Mouse (Mus musculus) ovary, postnatal 10 days (tissue): Measurements from ENCODE around the gene Emx2.

Source experiments
- DNase-seq: peaks from one replicate; pipeline ENCODE4 v3.0.0; 2022; ENCODE audit warnings: low spot score

Emx2 gene

GRCm38 (mm10) chr19:59462459-59463292 lies 4.5 kb downstream of the Emx2 start:
- no peak for DNase-seq

- no peak for DNase-seq
These were observed 5.8 kb downstream of the Emx2 start for GRCm38 (mm10) chr19:59463842-59464443.

- no peak for DNase-seq
These were observed 7.1 kb downstream of the Emx2 start for GRCm38 (mm10) chr19:59465281-59465680.

GRCm38 (mm10) chr19:59465751-59466410 lies 7.7 kb downstream of the Emx2 start:
- DNase-seq: no peak

GRCm38 (mm10) chr19:59466417-59466937 lies 8.3 kb downstream of the Emx2 start:
- DNase-seq: no peak

- no peak for DNase-seq
These were observed 8.8 kb downstream of the Emx2 start for GRCm38 (mm10) chr19:59467016-59467412.

- no peak for DNase-seq
These were observed 9.4 kb downstream of the Emx2 start for GRCm38 (mm10) chr19:59467413-59468064.

- DNase-seq: no peak
These were observed 10.1 kb downstream of the Emx2 start for GRCm38 (mm10) chr19:59468065-59468810.

GRCm38 (mm10) chr19:59469035-59469949 lies 11.1 kb downstream of the Emx2 start:
- no peak for DNase-seq

- DNase-seq: no peak
These were observed 12.0 kb downstream of the Emx2 start for GRCm38 (mm10) chr19:59470074-59470630.

- DNase-seq: no peak
These were observed 12.7 kb downstream of the Emx2 start for GRCm38 (mm10) chr19:59470913-59471312.

GRCm38 (mm10) chr19:59472844-59473243 lies 14.7 kb downstream of the Emx2 start:
- DNase-seq: no peak

GRCm38 (mm10) chr19:59479912-59480311 lies 21.7 kb downstream of the Emx2 start:
- DNase-seq: no peak

GRCm38 (mm10) chr19:59480563-59480962 lies 22.4 kb downstream of the Emx2 start:
- DNase-seq: no peak

GRCm38 (mm10) chr19:59492258-59492657 lies 34.1 kb downstream of the Emx2 start:
- DNase-seq: no peak

GRCm38 (mm10) chr19:59496832-59497231 lies 38.7 kb downstream of the Emx2 start:
- DNase-seq: no peak

GRCm38 (mm10) chr19:59508896-59509295 lies 50.7 kb downstream of the Emx2 start:
- DNase-seq: no peak

GRCm38 (mm10) chr19:59513181-59513580 lies 55.0 kb downstream of the Emx2 start:
- no peak for DNase-seq
